Mouse (Mus musculus): ENCODE results near the gene Gng7. TPM values are rescaled to one million over a fixed set of nuclear protein-coding genes. Genes with fewer than 3 reads are reported as not detected.

Gene Gng7
- polyA plus RNA-seq, 1 experiment from 2014 or later = 1.4 TPM

DNA sequence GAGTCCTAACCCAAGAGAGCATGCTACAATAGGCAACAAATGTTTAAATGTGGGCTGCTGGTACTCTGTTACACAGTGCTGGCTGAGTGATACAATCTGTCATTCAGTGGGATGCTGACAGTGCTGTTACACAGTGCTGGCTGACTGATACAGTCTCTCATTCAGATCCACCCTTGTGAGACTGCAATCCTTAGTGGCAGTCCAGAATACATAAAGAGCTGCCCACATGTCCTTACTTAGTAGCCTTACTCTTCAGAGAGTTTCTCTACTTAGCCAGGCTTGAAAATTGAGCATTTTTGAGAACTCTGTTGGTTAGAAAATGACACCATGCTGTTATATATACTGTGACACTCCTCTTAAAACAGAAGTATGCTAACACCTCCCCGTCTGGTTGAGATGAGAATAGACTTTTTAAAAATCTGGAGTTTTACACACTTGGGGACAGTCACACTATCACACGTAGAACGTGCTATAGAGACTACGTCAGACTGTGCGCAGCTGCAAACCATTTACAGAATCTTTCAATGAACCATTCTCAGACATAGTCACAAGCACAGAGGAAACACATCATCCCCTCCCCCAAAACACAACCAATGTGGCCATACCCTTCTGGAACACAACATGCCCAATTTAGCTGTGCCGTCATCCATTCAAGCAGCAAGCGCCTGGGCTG, 8.6 kb downstream of the Gng7 start:
- 85% methylated on average over 7 of the region's 7 CpGs for WGBS
- no peaks in the 10 kb centered on the region for H3K36me3 ChIP-seq

GRCm38 (mm10) chr10:81001161-81001560, 13.6 kb downstream of the Gng7 start:
- Histone ChIP-seq H3K27ac (replicated peaks) (no peak overlapping the region), H3K36me3 (no peaks in the 10 kb centered on the region), H3K9me3 (no peaks in the 10 kb centered on the region; the same call in 1 of the 2 replicates), H3K9ac (0 out of 2 replicates have a peak overlapping the region, but pooled peaks have one; percentile 44), H3K4me2 (0 out of 2 replicates have a peak overlapping the region, but pooled peaks have one; percentile 5), H3K4me1 (peaks cover 22% of the 10 kb centered on the region), H3K27me3 (replicated peaks) (peaks cover 54% of the 10 kb centered on the region), H3K4me3 (no peak overlapping the region)
- WGBS = 48% methylated on average over 10 of the region's 10 CpGs
- no peak for ATAC-seq (ENCODE audit: extremely low read depth, insufficient number of reproducible peaks, low FRiP score, low TSS enrichment)

More for the DNA sequence above, 8.6 kb downstream of the Gng7 start:
- no peak overlapping the region for H3K4me3 ChIP-seq
- H3K9me3 ChIP-seq = no peaks in the 10 kb centered on the region
- peaks cover 6% of the 10 kb centered on the region for H3K4me1 ChIP-seq
- no peak overlapping the region for H3K9ac ChIP-seq
- no peak overlapping the region for H3K4me2 ChIP-seq
- H3K27me3 ChIP-seq (replicated peaks) = peaks cover 9% of the 10 kb centered on the region
- no peak for ATAC-seq (ENCODE audit: extremely low read depth, insufficient number of reproducible peaks, low FRiP score, low TSS enrichment)
- no peak overlapping the region for H3K27ac ChIP-seq (replicated peaks)

GRCm38 (mm10) chr10:81000197-81001062, 14.3 kb downstream of the Gng7 start:
- H3K9me3 ChIP-seq = no peaks in the 10 kb centered on the region; the same call in 1 of the 2 replicates
- H3K27ac ChIP-seq (replicated peaks) = no peak overlapping the region
- no peaks in the 10 kb centered on the region for H3K36me3 ChIP-seq
- no peak for ATAC-seq (ENCODE audit: extremely low read depth, insufficient number of reproducible peaks, low FRiP score, low TSS enrichment)
- peaks cover 22% of the 10 kb centered on the region for H3K4me1 ChIP-seq
- peaks cover 54% of the 10 kb centered on the region for H3K27me3 ChIP-seq (replicated peaks)
- 0 out of 2 replicates have a peak overlapping the region, but pooled peaks have one; percentile 14 for H3K9ac ChIP-seq
- H3K4me3 ChIP-seq = no peak overlapping the region
- H3K4me2 ChIP-seq = 0 out of 2 replicates have a peak overlapping the region, but pooled peaks have one; percentile 5
- WGBS = 42% methylated on average over 28 of the region's 28 CpGs

DNA sequence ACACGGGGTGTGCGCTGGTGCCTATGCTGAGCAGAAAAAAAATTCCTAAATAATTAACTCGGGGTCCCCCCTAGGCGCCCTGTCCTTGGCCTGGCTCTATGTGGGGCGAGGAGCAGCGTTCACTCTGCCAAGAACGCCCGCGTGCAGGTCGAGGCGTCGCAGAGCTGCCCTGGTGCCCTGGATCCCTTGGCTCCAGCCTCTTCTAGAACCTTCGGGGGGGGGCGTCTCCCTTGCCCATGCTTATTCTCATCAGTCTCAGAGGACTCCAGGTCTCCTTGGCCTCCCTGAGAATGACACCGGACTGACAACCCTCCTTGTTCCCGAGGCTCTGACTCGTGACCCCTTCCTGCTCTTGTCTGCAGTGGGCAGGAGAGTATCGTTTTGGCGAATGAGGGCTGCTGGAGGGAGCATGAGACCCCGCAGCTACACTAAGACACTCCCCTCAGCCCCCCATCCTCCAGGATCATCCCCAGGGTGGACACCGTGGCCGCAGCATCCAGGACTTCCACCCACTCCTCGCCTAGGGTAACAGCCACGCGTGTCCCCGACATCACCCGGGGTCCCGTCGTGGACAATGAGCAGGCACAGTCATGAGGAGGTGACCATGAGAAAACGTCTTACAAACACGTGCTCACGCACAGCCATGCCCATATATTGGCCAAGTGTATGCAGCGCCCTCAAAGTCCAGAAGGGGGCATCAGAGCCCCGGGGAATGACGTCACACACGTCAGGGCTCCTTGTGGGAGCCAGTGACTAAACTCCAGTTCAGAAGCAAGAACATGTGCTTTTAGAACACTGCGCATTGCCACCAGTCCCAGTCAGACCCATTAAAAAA, 15.2 kb downstream of the Gng7 start:
- H3K27me3 ChIP-seq (replicated peaks) = peaks cover 60% of the 10 kb centered on the region
- peaks cover 27% of the 10 kb centered on the region for H3K4me1 ChIP-seq
- 27% methylated on average over 37 of the region's 37 CpGs for WGBS
- no peaks in the 10 kb centered on the region; the same call in 1 of the 2 replicates for H3K9me3 ChIP-seq
- H3K27ac ChIP-seq (replicated peaks) = no peak overlapping the region
- no peaks in the 10 kb centered on the region for H3K36me3 ChIP-seq
- H3K9ac ChIP-seq = no peak overlapping the region
- ATAC-seq (ENCODE audit: extremely low read depth, insufficient number of reproducible peaks, low FRiP score, low TSS enrichment) = no peak
- no peak overlapping the region for H3K4me2 ChIP-seq
- H3K4me3 ChIP-seq = no peak overlapping the region

GRCm38 (mm10) chr10:80998778-80999177, 16.0 kb downstream of the Gng7 start:
- no peak for ATAC-seq (ENCODE audit: extremely low read depth, insufficient number of reproducible peaks, low FRiP score, low TSS enrichment)
- peaks cover 30% of the 10 kb centered on the region for H3K4me1 ChIP-seq
- 11% methylated on average over 12 of the region's 12 CpGs for WGBS

DNA sequence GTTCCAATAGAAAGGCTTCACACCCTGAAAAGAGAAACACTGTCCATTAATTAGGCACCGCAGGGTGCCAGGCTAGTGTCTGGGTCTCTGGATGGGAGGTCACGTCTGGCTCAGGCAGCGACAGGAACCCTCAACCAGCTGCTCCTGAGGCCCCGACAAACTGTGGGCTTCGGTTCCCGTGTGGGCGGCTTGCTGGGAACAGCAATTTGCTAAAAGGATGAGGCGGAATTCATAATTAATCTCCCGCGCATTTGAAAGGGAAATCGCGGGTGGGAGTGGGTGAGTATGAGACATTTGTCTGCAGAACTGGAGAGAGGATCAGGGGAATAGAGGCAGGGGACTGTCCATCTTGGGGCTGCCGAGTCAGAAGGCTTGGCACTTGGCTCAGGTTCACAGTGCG, 16.7 kb downstream of the Gng7 start:
- no peak overlapping the region for H3K4me3 ChIP-seq
- no peaks in the 10 kb centered on the region; the same call in 1 of the 2 replicates for H3K9me3 ChIP-seq
- WGBS = 36% methylated on average over 14 of the region's 14 CpGs
- no peak overlapping the region for H3K27ac ChIP-seq (replicated peaks)
- no peaks in the 10 kb centered on the region for H3K36me3 ChIP-seq
- H3K4me2 ChIP-seq = no peak overlapping the region
- no peak overlapping the region for H3K9ac ChIP-seq
- peaks cover 30% of the 10 kb centered on the region for H3K4me1 ChIP-seq
- H3K27me3 ChIP-seq (replicated peaks) = peaks cover 73% of the 10 kb centered on the region
- ATAC-seq (ENCODE audit: extremely low read depth, insufficient number of reproducible peaks, low FRiP score, low TSS enrichment) = no peak

More at GRCm38 (mm10) chr10:80998778-80999177, 16.0 kb downstream of the Gng7 start:
- Histone ChIP-seq H3K9me3 (no peaks in the 10 kb centered on the region; the same call in 1 of the 2 replicates), H3K9ac (no peak overlapping the region), H3K4me2 (no peak overlapping the region), H3K36me3 (no peaks in the 10 kb centered on the region), H3K27ac (replicated peaks) (no peak overlapping the region), H3K27me3 (replicated peaks) (peaks cover 65% of the 10 kb centered on the region), H3K4me3 (no peak overlapping the region)

DNA sequence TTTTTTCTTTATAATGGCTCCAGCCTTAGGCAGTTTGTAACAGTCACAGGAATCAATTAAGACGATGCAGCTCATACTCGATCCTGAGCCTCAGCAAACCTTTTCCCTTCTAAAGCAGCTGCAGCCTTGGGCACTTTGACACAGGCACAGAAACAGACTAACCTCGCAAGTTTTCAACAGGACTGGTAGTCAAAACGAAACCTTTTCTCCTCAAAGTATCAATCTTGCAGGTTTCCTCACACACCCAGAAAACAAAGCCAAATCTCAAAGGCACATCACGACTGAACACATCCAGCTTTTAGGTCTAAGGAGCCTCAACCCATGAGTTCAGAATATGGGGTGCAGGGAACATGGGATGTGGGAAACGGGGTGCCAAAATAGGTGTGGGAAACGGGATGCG, 17.4 kb downstream of the Gng7 start:
- 75% methylated on average over 8 of the region's 8 CpGs for WGBS
- H3K4me3 ChIP-seq = no peak overlapping the region
- no peak for ATAC-seq (ENCODE audit: extremely low read depth, insufficient number of reproducible peaks, low FRiP score, low TSS enrichment)

GRCm38 (mm10) chr10:80996501-80996900, 18.2 kb downstream of the Gng7 start:
- Histone ChIP-seq H3K4me1 (peaks cover 27% of the 10 kb centered on the region), H3K9ac (no peak overlapping the region), H3K9me3 (no peaks in the 10 kb centered on the region; the same call in 1 of the 2 replicates), H3K4me3 (no peak overlapping the region), H3K4me2 (no peak overlapping the region), H3K27ac (replicated peaks) (no peak overlapping the region), H3K36me3 (no peaks in the 10 kb centered on the region), H3K27me3 (replicated peaks) (peaks cover 79% of the 10 kb centered on the region)
- ATAC-seq (ENCODE audit: extremely low read depth, insufficient number of reproducible peaks, low FRiP score, low TSS enrichment) = no peak
- 87% methylated on average over 8 of the region's 8 CpGs for WGBS

More for the DNA sequence above, 17.4 kb downstream of the Gng7 start:
- Histone ChIP-seq H3K36me3 (no peaks in the 10 kb centered on the region), H3K9ac (no peak overlapping the region), H3K27me3 (replicated peaks) (peaks cover 79% of the 10 kb centered on the region), H3K27ac (replicated peaks) (no peak overlapping the region), H3K4me2 (no peak overlapping the region), H3K9me3 (no peaks in the 10 kb centered on the region; the same call in 1 of the 2 replicates), H3K4me1 (peaks cover 30% of the 10 kb centered on the region)

GRCm38 (mm10) chr10:80995091-80995632, 19.6 kb downstream of the Gng7 start:
- no peak for ATAC-seq (ENCODE audit: extremely low read depth, insufficient number of reproducible peaks, low FRiP score, low TSS enrichment)
- Histone ChIP-seq H3K27ac (replicated peaks) (no peak overlapping the region), H3K9ac (0 out of 2 replicates have a peak overlapping the region, but pooled peaks have one; percentile 57), H3K36me3 (no peaks in the 10 kb centered on the region), H3K4me3 (0 out of 2 replicates have a peak overlapping the region, but pooled peaks have one; percentile 11), H3K4me2 (peak overlapping the region; percentile 51), H3K4me1 (peaks cover 14% of the 10 kb centered on the region; the same call in 1 of the 2 replicates), H3K9me3 (no peaks in the 10 kb centered on the region; the same call in 1 of the 2 replicates), H3K27me3 (replicated peaks) (peaks cover 66% of the 10 kb centered on the region)
- 10% methylated on average over 21 of the region's 21 CpGs for WGBS

GRCm38 (mm10) chr10:80994621-80995020, 20.1 kb downstream of the Gng7 start:
- WGBS = 46% methylated on average over 4 of the region's 4 CpGs
- peaks cover 10% of the 10 kb centered on the region; the same call in 1 of the 2 replicates for H3K4me1 ChIP-seq
- H3K4me3 ChIP-seq = no peak overlapping the region
- no peak overlapping the region for H3K27ac ChIP-seq (replicated peaks)
- ATAC-seq (ENCODE audit: extremely low read depth, insufficient number of reproducible peaks, low FRiP score, low TSS enrichment) = no peak
- 0 out of 2 replicates have a peak overlapping the region, but pooled peaks have one; percentile 16 for H3K9ac ChIP-seq
- H3K36me3 ChIP-seq = no peaks in the 10 kb centered on the region
- H3K9me3 ChIP-seq = no peaks in the 10 kb centered on the region; the same call in 1 of the 2 replicates
- peaks cover 66% of the 10 kb centered on the region for H3K27me3 ChIP-seq (replicated peaks)
- H3K4me2 ChIP-seq = no peak overlapping the region
